Comparison of ENCODE assay signal across 9 mouse cellular contexts in genomic region chr17:83218189-83218588, GRCm38 (mm10). TPM values are rescaled to one million over a fixed set of nuclear protein-coding genes. Genes with fewer than 3 reads are reported as not detected.
DNase-seq lines count a peak whose midpoint lies in the region; ATAC-seq and TF ChIP-seq lines count a peak whose summit lies in the region.
"Had no signal": no experiment of that assay in that cellular context is flagged by ENCODE, and none has a peak within 500 bp of the region (broad histone marks: within the 10 kb centered on the region; RNA-seq: fewer than 3 reads in every experiment).

No protein-coding gene starts in this region.

- 25% methylated on average over 2 of the region's 2 CpGs for WGBS in embryonic facial prominence, embryonic 13.5 days
- 24% methylated on average over 2 of the region's 2 CpGs for WGBS in hindbrain, postnatal 0 days
- WGBS in midbrain, embryonic 14.5 days, result 20% methylated on average over 2 of the region's 2 CpGs

- H3K4me2 ChIP-seq in embryonic facial prominence, embryonic 13.5 days, result peak overlapping the region; percentile 93
- H3K4me2 ChIP-seq in hindbrain, postnatal 0 days (ENCODE audit: low read depth, low read length), result peak overlapping the region; percentile 99
- peak overlapping the region; percentile 95 for H3K4me2 ChIP-seq in midbrain, embryonic 14.5 days (ENCODE audit: low read length)

- H3K4me3 ChIP-seq in embryonic facial prominence, embryonic 13.5 days, result peak overlapping the region; percentile 71
- H3K4me3 ChIP-seq in hindbrain, postnatal 0 days (ENCODE audit: low read length), result no peak overlapping the region
- H3K4me3 ChIP-seq in midbrain, embryonic 14.5 days (replicated peaks; ENCODE audit: low read depth, low read length), result 0 out of 2 replicates have a peak overlapping the region, but pooled peaks have one; percentile 9

- H3K4me1 ChIP-seq in embryonic facial prominence, embryonic 13.5 days, result peaks cover 42% of the 10 kb centered on the region
- peaks cover 22% of the 10 kb centered on the region for H3K4me1 ChIP-seq in hindbrain, postnatal 0 days (ENCODE audit: insufficient read depth, low read length)
- peaks cover 30% of the 10 kb centered on the region for H3K4me1 ChIP-seq in midbrain, embryonic 14.5 days (ENCODE audit: control insufficient read depth, insufficient read depth, low read length)

- peaks cover 85% of the 10 kb centered on the region for H3K27me3 ChIP-seq in embryonic facial prominence, embryonic 13.5 days
- no peaks in the 10 kb centered on the region for H3K27me3 ChIP-seq in hindbrain, postnatal 0 days (ENCODE audit: insufficient read depth, low read length)
- H3K27me3 ChIP-seq in midbrain, embryonic 14.5 days (ENCODE audit: control insufficient read depth, insufficient read depth, low read length), result peaks cover 67% of the 10 kb centered on the region

- peak; percentile 91 for DNase-seq in heart, adult 11 months
- no peak for DNase-seq in heart, postnatal 4 days
- no peak for DNase-seq in hindbrain, postnatal 0 days (ENCODE audit: low spot score)
- no peak for DNase-seq in midbrain, embryonic 14.5 days
- no peak for DNase-seq in left cerebral cortex, adult 8-10 months (ENCODE audit: low spot score in 2 of 2)
- no peak for DNase-seq in urinary bladder, postnatal 25 days (ENCODE audit: low spot score)
- no peak for DNase-seq in thymus, postnatal 25 days

- no peak for ATAC-seq in embryonic facial prominence, embryonic 13.5 days (ENCODE audit: insufficient number of reproducible peaks, insufficient read depth, low FRiP score, low TSS enrichment, low read depth)
- no peak for ATAC-seq in hindbrain, postnatal 0 days
- no peak for ATAC-seq in midbrain, embryonic 14.5 days (ENCODE audit: low FRiP score, low TSS enrichment)
- ATAC-seq: activated CD4-positive, CD25-positive, alpha-beta regulatory T cell, adult 4 months had no signal

- H3K9ac ChIP-seq in embryonic facial prominence, embryonic 13.5 days, result peak overlapping the region; percentile 90
- H3K9ac ChIP-seq in hindbrain, postnatal 0 days (replicated peaks; ENCODE audit: low read length), result no peak overlapping the region
- H3K9ac ChIP-seq in midbrain, embryonic 14.5 days (replicated peaks; ENCODE audit: low read length), result no peak overlapping the region

- H3K36me3 ChIP-seq in embryonic facial prominence, embryonic 13.5 days, result peaks cover 13% of the 10 kb centered on the region
- H3K36me3 ChIP-seq in hindbrain, postnatal 0 days (ENCODE audit: insufficient read depth, low read length), result peaks cover 10% of the 10 kb centered on the region; the same call in 1 of the 2 replicates
- H3K36me3 ChIP-seq in midbrain, embryonic 14.5 days (ENCODE audit: control insufficient read depth, insufficient read depth, low read length), result no peaks in the 10 kb centered on the region

- H3K27ac ChIP-seq in embryonic facial prominence, embryonic 13.5 days, result no peak overlapping the region
- H3K27ac ChIP-seq in hindbrain, postnatal 0 days, result no peak overlapping the region
- no peak overlapping the region for H3K27ac ChIP-seq in midbrain, embryonic 14.5 days (replicated peaks; ENCODE audit: low read depth, low read length)

- TF ChIP-seq CTCF in hindbrain, postnatal 0 days (IDR thresholded peaks at IDR 0.05; ENCODE audit: low read depth), result no peak

- no peaks in the 10 kb centered on the region for H3K9me3 ChIP-seq in embryonic facial prominence, embryonic 13.5 days
- H3K9me3 ChIP-seq in hindbrain, postnatal 0 days (ENCODE audit: low read length), result no peaks in the 10 kb centered on the region
- no peaks in the 10 kb centered on the region for H3K9me3 ChIP-seq in midbrain, embryonic 14.5 days (ENCODE audit: control insufficient read depth, low read length)

RNA-seq across cellular contexts. Expression of gene Pkdcc, which starts 3.1 kb away (rescaled TPM):
- 10 to 100 TPM; 68.1 to 76.6 TPM for total RNA-seq in heart, postnatal 4 days (2021)
- 5.6 and 8.1 TPM in 2 replicates for polyA plus RNA-seq in embryonic facial prominence, embryonic 13.5 days (2015; fragmentation: Nextera tagmentation; extraction: Ambion mirVana)
- 61.0 and 65.5 TPM in 2 replicates for total RNA-seq in hindbrain, postnatal 0 days (2014; rRNA removed)
- polyA plus RNA-seq in hindbrain, postnatal 0 days (2015; fragmentation: Nextera tagmentation; extraction: Ambion mirVana), result 3.3 and 3.8 TPM in 2 replicates
- polyA plus RNA-seq in midbrain, embryonic 14.5 days (2014; fragmentation: Nextera tagmentation; extraction: Ambion mirVana), result 5.1 and 7.2 TPM in 2 replicates
- total RNA-seq in left cerebral cortex, adult 8-10 months (2022), result 10 to 100 TPM; 13.1 to 16.5 (median 14.4) TPM
